Comparison of ENCODE assay signal across 20 mouse cellular contexts in the genomic region with DNA sequence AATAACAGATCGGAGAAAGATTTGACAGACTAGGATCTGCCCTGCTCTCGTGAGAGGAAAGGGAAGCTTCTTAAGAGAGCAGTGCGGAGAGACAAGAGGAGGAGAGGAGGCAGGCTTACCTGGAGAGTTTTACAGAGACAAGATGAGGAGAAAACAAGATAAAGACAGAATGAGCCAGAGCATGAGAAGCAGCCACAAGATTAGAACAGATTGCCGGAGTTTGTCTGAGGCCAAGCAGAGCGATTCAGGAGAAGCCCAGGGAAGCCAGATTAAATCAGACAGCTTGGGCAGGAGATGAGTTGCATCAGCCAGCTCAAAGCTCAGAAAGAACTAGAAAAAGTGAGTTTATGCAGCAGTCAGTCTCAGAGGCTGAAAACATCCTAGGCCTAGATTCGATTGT. TPM values are rescaled to one million over a fixed set of nuclear protein-coding genes. Genes with fewer than 3 reads are reported as not detected.
DNase-seq lines count a peak whose midpoint lies in the region; ATAC-seq and TF ChIP-seq lines count a peak whose summit lies in the region.
"Had no signal": no experiment of that assay in that cellular context is flagged by ENCODE, and none has a peak within 500 bp of the region (broad histone marks: within the 10 kb centered on the region; RNA-seq: fewer than 3 reads in every experiment).

No protein-coding gene starts in this region.

- peaks cover 0 to 6% of the 10 kb centered on the region in 2 experiments; a peak in 1 of 4 replicates for H3K36me3 ChIP-seq in MEL (ENCODE audit: control insufficient read depth in 1 of 2, insufficient read depth in 2 of 2, low read length in 2 of 2)
- peaks cover 52% of the 10 kb centered on the region for H3K36me3 ChIP-seq in neural tube, embryonic 15.5 days
- H3K36me3 ChIP-seq: G1E had no signal

- peaks cover 7 to 18% of the 10 kb centered on the region in 2 experiments; a peak in 3 of 4 replicates for H3K4me1 ChIP-seq in MEL (ENCODE audit: control insufficient read depth in 1 of 2, insufficient read depth in 2 of 2, low read length in 2 of 2)
- peaks cover 2% of the 10 kb centered on the region; the same call in 1 of the 2 replicates for H3K4me1 ChIP-seq in embryonic fibroblast, embryonic 13.5 days (ENCODE audit: control insufficient read depth, insufficient read depth, low read length)
- H3K4me1 ChIP-seq in neural tube, embryonic 15.5 days: peaks cover 7% of the 10 kb centered on the region; the same call in 1 of the 2 replicates

- 98% methylated on average over 6 of the region's 6 CpGs for WGBS in neural tube, embryonic 15.5 days

- no peak overlapping the region for H3K4me3 ChIP-seq in layer of hippocampus, adult 2 months
- H3K4me3 ChIP-seq in MEL (ENCODE audit: control insufficient read depth in 1 of 2, insufficient read depth in 1 of 2, low read depth in 2 of 2, low read length in 2 of 2): peak overlapping the region; percentile 4 to 45; a peak in 3 of 4 replicates
- H3K4me3 ChIP-seq in embryonic fibroblast, embryonic 13.5 days (ENCODE audit: insufficient read depth, low read length): no peak overlapping the region
- H3K4me3 ChIP-seq in neural tube, embryonic 15.5 days (replicated peaks): no peak overlapping the region

- no peak for ATAC-seq in neural tube, embryonic 15.5 days (ENCODE audit: low FRiP score)
- ATAC-seq: activated CD4-positive, CD25-positive, alpha-beta regulatory T cell, adult 4 months; CD4-positive, CD25-positive, alpha-beta regulatory T cell, adult 4 months; Patski had no signal

- no peak for TF ChIP-seq RAD21 in MEL (IDR thresholded peaks at IDR 0.05; ENCODE audit: low read depth, low read length)

- peak in 1 of 2 experiments; percentile 33; a peak in 1 of 4 replicates for TF ChIP-seq POLR2A in MEL (IDR thresholded peaks at IDR 0.05; ENCODE audit: control insufficient read depth in 1 of 2, insufficient read depth in 1 of 2, low read depth in 1 of 2, low read length in 2 of 2, poor library complexity in 1 of 2)
- TF ChIP-seq POLR2A in embryonic fibroblast, embryonic 13.5 days (IDR thresholded peaks at IDR 0.05; ENCODE audit: low read depth, low read length): no peak

- DNase-seq in layer of hippocampus, adult 2 months (ENCODE audit: low spot score in 2 of 2): peak in 1 of 2 experiments; percentile 19
- no peak for DNase-seq in layer of hippocampus, postnatal 25 days (ENCODE audit: extremely low spot score in 1 of 2, low spot score in 1 of 2)
- DNase-seq in MEL (ENCODE audit: low read depth, low spot score): peak; percentile 76
- peak; percentile 21 for DNase-seq in brain, adult 2 months (ENCODE audit: low read depth, low spot score)
- no peak for DNase-seq in cerebellum, adult 11 months
- DNase-seq in embryo, embryonic 10 days (ENCODE audit: low spot score): no peak
- DNase-seq: adrenal gland, adult 2 months; adrenal gland, adult 8-10 months; adrenal gland, postnatal 10 days; adrenal gland, postnatal 14 days; adrenal gland, postnatal 25 days; adrenal gland, postnatal 36 days; B cell, adult 2 months had no signal

- peak overlapping the region; percentile 62 for H3K9ac ChIP-seq in MEL (ENCODE audit: control insufficient read depth, low read depth, low read length, poor library complexity, severe bottlenecking)
- H3K9ac ChIP-seq in neural tube, embryonic 15.5 days (replicated peaks): no peak overlapping the region

- H3K9me3 ChIP-seq in MEL (replicated peaks; ENCODE audit: insufficient read depth, low read length): no peaks in the 10 kb centered on the region
- H3K9me3 ChIP-seq in neural tube, embryonic 15.5 days (replicated peaks): no peaks in the 10 kb centered on the region
- H3K9me3 ChIP-seq: G1E had no signal

- no peak overlapping the region for H3K4me2 ChIP-seq in neural tube, embryonic 15.5 days

- no peaks in the 10 kb centered on the region for H3K79me2 ChIP-seq in MEL (ENCODE audit: control insufficient read depth, insufficient read depth, low read length, poor library complexity)

- H3K27me3 ChIP-seq in MEL (ENCODE audit: control insufficient read depth in 1 of 2, insufficient read depth in 2 of 2, low read length in 2 of 2): no peaks in the 10 kb centered on the region; a peak in 1 of 4 replicates
- no peaks in the 10 kb centered on the region for H3K27me3 ChIP-seq in neural tube, embryonic 15.5 days (replicated peaks)
- H3K27me3 ChIP-seq: CH12.LX, Patski had no signal

- TF ChIP-seq EP300 in MEL (IDR thresholded peaks at IDR 0.05; ENCODE audit: low read depth in 1 of 2, low read length in 2 of 2): peak; percentile 36 to 42; a peak in 3 of 4 replicates

- H3K27ac ChIP-seq in layer of hippocampus, adult 2 months: peak overlapping the region; percentile 53; the same call in 1 of the 2 replicates
- peak overlapping the region; percentile 88 for H3K27ac ChIP-seq in MEL (ENCODE audit: control insufficient read depth, low read depth, low read length)
- H3K27ac ChIP-seq in embryonic fibroblast, embryonic 13.5 days (ENCODE audit: insufficient read depth, low read length): peak overlapping the region; percentile 14
- H3K27ac ChIP-seq in neural tube, embryonic 15.5 days (replicated peaks): no peak overlapping the region

- no peak for TF ChIP-seq CTCF in layer of hippocampus, adult 2 months (conservative IDR thresholded peaks at IDR 0.05)
- TF ChIP-seq CTCF in MEL (IDR thresholded peaks at IDR 0.05 in 2 of 3, conservative IDR thresholded peaks at IDR 0.05 in 1 of 3; ENCODE audit: control insufficient read depth in 1 of 3, insufficient read depth in 1 of 3, low read depth in 2 of 3, low read length in 3 of 3, poor library complexity in 1 of 3, severe bottlenecking in 1 of 3): no peak
- TF ChIP-seq CTCF in embryonic fibroblast, embryonic 13.5 days (IDR thresholded peaks at IDR 0.05; ENCODE audit: borderline replicate concordance, insufficient read depth, low read length): no peak

TF ChIP-seq in MEL, 35 proteins besides CTCF, POLR2A, EP300 and RAD21 (continues in another document):
- no peak for TF ChIP-seq POLR2AphosphoS5 (IDR thresholded peaks at IDR 0.05; ENCODE audit: borderline replicate concordance, low read depth, low read length)
- TF ChIP-seq GATA1 (IDR thresholded peaks at IDR 0.05; ENCODE audit: low read depth, low read length): peak; percentile 47
- no peak for TF ChIP-seq ETS1 (IDR thresholded peaks at IDR 0.05; ENCODE audit: low read depth, low read length)
- TF ChIP-seq MYC (IDR thresholded peaks at IDR 0.05; ENCODE audit: low read depth, low read length): no peak
- no peak for TF ChIP-seq ZC3H11A (IDR thresholded peaks at IDR 0.05; ENCODE audit: low read depth, low read length)
- TF ChIP-seq UBTF (IDR thresholded peaks at IDR 0.05; ENCODE audit: borderline replicate concordance, insufficient read depth, low read depth, low read length): 0 out of 2 replicates have a peak, but pooled peaks have one; percentile 58
- no peak for TF ChIP-seq MAX (IDR thresholded peaks at IDR 0.05; ENCODE audit: low read length)
- no peak for TF ChIP-seq TAL1 (IDR thresholded peaks at IDR 0.05; ENCODE audit: low read length)
- peak; percentile 59 for TF ChIP-seq MXI1 (IDR thresholded peaks at IDR 0.05; ENCODE audit: low read depth, low read length)

RNA-seq across cellular contexts. Expression of gene Srf, which starts 32.9 kb away (rescaled TPM):
- 10 to 100 TPM; 75.7 to 90.9 TPM for total RNA-seq in layer of hippocampus, adult 2 months (2021)
- 10 to 100 TPM; 75.9 to 80.6 TPM for total RNA-seq in layer of hippocampus, postnatal 25 days (2021)
- 38.9 and 43.9 TPM in 2 replicates for total RNA-seq in MEL (2012; rRNA removed)
- polyA plus RNA-seq in MEL (2012; ENCODE audit: insufficient read depth in 1 of 2, insufficient read length in 2 of 2, low read depth in 1 of 2, low replicate concordance in 2 of 2, missing spikeins in 1 of 2): 100 to 1,000 TPM in 1 of 2 experiments, not detected in 1; 114 TPM
- polyA plus RNA-seq in embryonic fibroblast, embryonic 13.5 days (2011; ENCODE audit: insufficient read length, low read depth, missing spikeins): 50.9 and 61.2 TPM in 2 replicates
- 2.5 and 6.4 TPM in 2 replicates for polyA plus RNA-seq in neural tube, embryonic 15.5 days (2015; fragmentation: Nextera tagmentation; extraction: Ambion mirVana)

RNA-seq across cellular contexts. Expression of gene Ptk7, which starts 40.4 kb away (rescaled TPM):
- 1 to 10 TPM; 8.5 to 8.8 TPM for total RNA-seq in layer of hippocampus, adult 2 months (2021)
- total RNA-seq in layer of hippocampus, postnatal 25 days (2021): 1 to 10 TPM; 8.9 to 9.4 TPM
- total RNA-seq in MEL (2012; rRNA removed): 0.04 and 0.39 TPM in 2 replicates
- under 1 TPM in 1 of 2 experiments, not detected in 1; 0.10 TPM for polyA plus RNA-seq in MEL (2012; ENCODE audit: insufficient read depth in 1 of 2, insufficient read length in 2 of 2, low read depth in 1 of 2, low replicate concordance in 2 of 2, missing spikeins in 1 of 2)
- polyA plus RNA-seq in embryonic fibroblast, embryonic 13.5 days (2011; ENCODE audit: insufficient read length, low read depth, missing spikeins): 145 and 172 TPM in 2 replicates
- polyA plus RNA-seq in neural tube, embryonic 15.5 days (2015; fragmentation: Nextera tagmentation; extraction: Ambion mirVana): 29.3 and 41.7 TPM in 2 replicates
- polyA plus RNA-seq: CD4-positive, CD25-positive, alpha-beta regulatory T cell, adult 4 months had no signal

RNA-seq across cellular contexts. Expression of gene Cul9, which starts 42.7 kb away (rescaled TPM):
- total RNA-seq in layer of hippocampus, adult 2 months (2021): 10 to 100 TPM; 66.1 to 68.4 TPM
- total RNA-seq in layer of hippocampus, postnatal 25 days (2021): 10 to 100 TPM; 51.1 to 57.4 TPM
- 3.6 TPM in 2 replicates for total RNA-seq in MEL (2012; rRNA removed)
- polyA plus RNA-seq in MEL (2012; ENCODE audit: insufficient read depth in 1 of 2, insufficient read length in 2 of 2, low read depth in 1 of 2, low replicate concordance in 2 of 2, missing spikeins in 1 of 2): 10 to 100 TPM in 1 of 2 experiments, not detected in 1; 10.7 TPM
- polyA plus RNA-seq in embryonic fibroblast, embryonic 13.5 days (2011; ENCODE audit: insufficient read length, low read depth, missing spikeins): 5.7 and 8.6 TPM in 2 replicates
- 17.3 and 22.6 TPM in 2 replicates for polyA plus RNA-seq in neural tube, embryonic 15.5 days (2015; fragmentation: Nextera tagmentation; extraction: Ambion mirVana)

RNA-seq across cellular contexts. Expression of gene Klc4, which starts 56.9 kb away (rescaled TPM):
- total RNA-seq in layer of hippocampus, adult 2 months (2021): 10 to 100 TPM; 19.0 to 20.1 TPM
- total RNA-seq in layer of hippocampus, postnatal 25 days (2021): 10 to 100 TPM; 16.8 to 17.0 TPM
- total RNA-seq in MEL (2012; rRNA removed): 4.6 and 5.4 TPM in 2 replicates
- 1 to 10 TPM in 1 of 2 experiments, not detected in 1; 9.5 TPM for polyA plus RNA-seq in MEL (2012; ENCODE audit: insufficient read depth in 1 of 2, insufficient read length in 2 of 2, low read depth in 1 of 2, low replicate concordance in 2 of 2, missing spikeins in 1 of 2)
- 6.5 and 7.2 TPM in 2 replicates for polyA plus RNA-seq in embryonic fibroblast, embryonic 13.5 days (2011; ENCODE audit: insufficient read length, low read depth, missing spikeins)
- polyA plus RNA-seq in neural tube, embryonic 15.5 days (2015; fragmentation: Nextera tagmentation; extraction: Ambion mirVana): 31.8 and 32.3 TPM in 2 replicates

RNA-seq across cellular contexts. Expression of gene Mrpl2, which starts 57.1 kb away (rescaled TPM):
- total RNA-seq in layer of hippocampus, adult 2 months (2021): 10 to 100 TPM; 52.2 to 53.5 TPM
- 10 to 100 TPM; 51.5 to 57.4 TPM for total RNA-seq in layer of hippocampus, postnatal 25 days (2021)
- 224 and 237 TPM in 2 replicates for total RNA-seq in MEL (2012; rRNA removed)
- polyA plus RNA-seq in MEL (2012; ENCODE audit: insufficient read depth in 1 of 2, insufficient read length in 2 of 2, low read depth in 1 of 2, low replicate concordance in 2 of 2, missing spikeins in 1 of 2): 100 to 1,000 TPM in 1 of 2 experiments, not detected in 1; 207 TPM
- polyA plus RNA-seq in embryonic fibroblast, embryonic 13.5 days (2011; ENCODE audit: insufficient read length, low read depth, missing spikeins): 33.5 and 45.2 TPM in 2 replicates
- 64.9 and 80.5 TPM in 2 replicates for polyA plus RNA-seq in neural tube, embryonic 15.5 days (2015; fragmentation: Nextera tagmentation; extraction: Ambion mirVana)

Comparison
In these comparisons a context has a peak if more than half of its experiments do, and no peak if none do; other contexts are left out.
1. DNase-seq: peak in MEL (single experiment) and brain, adult 2 months (single experiment); none in layer of hippocampus, postnatal 25 days (0 of 2), cerebellum, adult 11 months (single experiment) and embryo, embryonic 10 days (single experiment).
2. H3K4me3 ChIP-seq: peak in MEL (2 of 2); none in layer of hippocampus, adult 2 months (single experiment), embryonic fibroblast, embryonic 13.5 days (single experiment) and neural tube, embryonic 15.5 days (single experiment).
3. RNA of gene Cul9, which starts 42.7 kb away (total RNA-seq): 66.1 to 68.4 TPM in layer of hippocampus, adult 2 months and 51.1 to 57.4 TPM in layer of hippocampus, postnatal 25 days; 3.6 TPM in MEL; every median in the first group is over 10 times any median in the second.